Mouse (Mus musculus) CH12.LX (cell line): ENCODE measurements at regions not wholly inside any gene's neighbourhood (a gene's known extent, or its start where the extent isn't known, plus 50 kb on each side); places are given as distances from the start of the nearest gene placed in this dataset.
A peak's percentile ranks its signal among the peaks of the same experiment; 100 is the strongest.

Experiments
- DNase-seq: peaks from one replicate; pipeline ENCODE4 v3.0.0-alpha.2; 2013; ENCODE audit errors: extremely low read depth
- H3K27ac ChIP-seq: 2 replicates; pipeline ENCODE4 v1.5.1; 2012; ENCODE audit warnings: low read depth, mild to moderate bottlenecking, control low read depth, moderate library complexity; ENCODE audit not compliant: insufficient read depth
- H3K27me3 ChIP-seq: replicated peaks from 2 replicates; pipeline ENCODE3; 2012; ENCODE audit warnings: inconsistent platforms
- H3K36me3 ChIP-seq, 2 experiments: replicated peaks in 1 of 2; 2 replicates each; pipeline versions ENCODE3 to v1.6.1; 2012; ENCODE audit warnings: inconsistent platforms in 1 of 2, low read length in 1 of 2, mild to moderate bottlenecking in 1 of 2, mixed read lengths in 1 of 2, moderate library complexity in 1 of 2; ENCODE audit not compliant: control insufficient read depth in 1 of 2, insufficient read depth in 1 of 2
- H3K4me1 ChIP-seq, 2 experiments: 2 replicates each; pipeline ENCODE4 v1.6.1; 2012; ENCODE audit warnings: inconsistent platforms in 1 of 2, moderate library complexity in 1 of 2; ENCODE audit not compliant: insufficient read depth in 2 of 2, control insufficient read depth in 1 of 2
- H3K4me2 ChIP-seq: 2 replicates; pipeline ENCODE4 v1.6.1; 2012; ENCODE audit warnings: low read depth, mild to moderate bottlenecking, control low read depth; ENCODE audit not compliant: poor library complexity, insufficient read depth, severe bottlenecking
- H3K4me3 ChIP-seq, 3 experiments: fragments of 150-350 bp in 1 of 3; sonication (generic) in 1 of 3; replicated peaks in 1 of 3; 2 replicates each; pipeline versions ENCODE3 to v1.5.1; 2011 to 2012; ENCODE audit warnings: low read depth in 2 of 3, low read length in 2 of 3, mild to moderate bottlenecking in 2 of 3, moderate library complexity in 2 of 3, control low read depth in 1 of 3, improper control_type of control experiment in 1 of 3, inconsistent platforms in 1 of 3, mixed read lengths in 1 of 3; ENCODE audit not compliant: poor library complexity in 1 of 3
- H3K79me2 ChIP-seq: replicated peaks from 2 replicates; pipeline ENCODE4 v1.6.1; 2012; ENCODE audit warnings: mild to moderate bottlenecking, moderate library complexity; ENCODE audit not compliant: control insufficient read depth, poor library complexity, insufficient read depth, severe bottlenecking; ENCODE audit errors: extremely low read depth
- H3K9ac ChIP-seq: 2 replicates; pipeline ENCODE4 v1.6.1; 2012; ENCODE audit warnings: low read depth, mild to moderate bottlenecking, control low read depth, moderate library complexity; ENCODE audit not compliant: insufficient read depth
- H3K9me3 ChIP-seq: replicated peaks from 2 replicates; pipeline ENCODE3; 2012; ENCODE audit warnings: low read length, inconsistent platforms, mixed read lengths
- CHD2 ChIP-seq: IDR thresholded peaks from 2 replicates; pipeline ENCODE4 v1.6.1; 2011; ENCODE audit warnings: low read length, improper control_type of control experiment
- ELF1 ChIP-seq: IDR thresholded peaks from 2 replicates; pipeline ENCODE4 v1.6.1; 2014; ENCODE audit warnings: low read depth, mild to moderate bottlenecking, inconsistent platforms, low read length, improper control_type of control experiment
- GABPA ChIP-seq: IDR thresholded peaks from 2 replicates; pipeline ENCODE4 v1.6.1; 2012; ENCODE audit warnings: low read depth, low read length, improper control_type of control experiment, inconsistent platforms; ENCODE audit not compliant: insufficient replicate concordance
- IRF4 ChIP-seq: IDR thresholded peaks from 2 replicates; pipeline ENCODE4 v1.6.1; 2014; ENCODE audit warnings: low read depth, mild to moderate bottlenecking, inconsistent platforms, low read length, improper control_type of control experiment
- JUN ChIP-seq: IDR thresholded peaks from 2 replicates; pipeline ENCODE4 v1.6.1; 2011; ENCODE audit warnings: low read depth, mild to moderate bottlenecking, low read length, improper control_type of control experiment, moderate library complexity; ENCODE audit not compliant: insufficient read depth
- JUND ChIP-seq: conservative IDR thresholded peaks from 2 replicates; pipeline ENCODE4 v1.6.1; 2011; ENCODE audit warnings: low read depth, low read length, improper control_type of control experiment
- KAT2A ChIP-seq: IDR thresholded peaks from 2 replicates; pipeline ENCODE4 v1.6.1; 2012; ENCODE audit warnings: low read length, improper control_type of control experiment, inconsistent platforms; ENCODE audit not compliant: insufficient replicate concordance
- MAZ ChIP-seq: IDR thresholded peaks from 2 replicates; pipeline ENCODE4 v1.6.1; 2012; ENCODE audit warnings: low read depth, mild to moderate bottlenecking, inconsistent platforms, low read length, improper control_type of control experiment, moderate library complexity
- MEF2A ChIP-seq: IDR thresholded peaks from 2 replicates; pipeline ENCODE4 v1.6.1; 2014; ENCODE audit warnings: low read depth, mild to moderate bottlenecking, inconsistent platforms, low read length, improper control_type of control experiment, borderline replicate concordance
- NELFE ChIP-seq: IDR thresholded peaks from 2 replicates; pipeline ENCODE4 v1.6.1; 2011; ENCODE audit warnings: low read depth, low read length, improper control_type of control experiment
- RCOR1 ChIP-seq: conservative IDR thresholded peaks from 2 replicates; pipeline ENCODE4 v1.6.1; 2012; ENCODE audit warnings: low read depth, mild to moderate bottlenecking, inconsistent platforms, low read length, improper control_type of control experiment
- SIN3A ChIP-seq: IDR thresholded peaks from 2 replicates; pipeline ENCODE4 v1.6.1; 2012; ENCODE audit warnings: low read length, improper control_type of control experiment, inconsistent platforms
- TBP ChIP-seq: conservative IDR thresholded peaks from 2 replicates; pipeline ENCODE4 v1.6.1; 2011; ENCODE audit warnings: low read depth, low read length, improper control_type of control experiment
- USF1 ChIP-seq: IDR thresholded peaks from 2 replicates; pipeline ENCODE4 v1.6.1; 2014; ENCODE audit warnings: low read depth, mild to moderate bottlenecking, inconsistent platforms, low read length, improper control_type of control experiment
- USF2 ChIP-seq: conservative IDR thresholded peaks from 2 replicates; pipeline ENCODE4 v1.6.1; 2011; ENCODE audit warnings: low read depth, low read length, improper control_type of control experiment
- ZKSCAN1 ChIP-seq: IDR thresholded peaks from 2 replicates; pipeline ENCODE4 v1.6.1; 2012; ENCODE audit warnings: low read depth, inconsistent platforms, low read length, improper control_type of control experiment, borderline replicate concordance
- ZMIZ1 ChIP-seq: IDR thresholded peaks from 2 replicates; pipeline ENCODE4 v1.6.1; 2012; ENCODE audit warnings: low read depth, mild to moderate bottlenecking, inconsistent platforms, low read length, improper control_type of control experiment
- dilution Hi-C: fragments of 300-500 bp; cut with MboI; formaldehyde crosslinking; loops from 2 replicates; pipeline ENCODE4 v1.14.3; 2020; ENCODE audit warnings: low sequenced_read_pairs; ENCODE audit not compliant: extremely low pct_unique_long_range_greater_than_20kb, extremely low pct_ligation_motif_present
- in situ Hi-C: fragments of 300-500 bp; cut with MboI; formaldehyde crosslinking; loops from 3 replicates; pipeline ENCODE4 v1.14.3; 2019; ENCODE audit warnings: low sequenced_read_pairs, low pct_ligation_motif_present, low pct_unique_long_range_greater_than_20kb, mixed read lengths

- Histone ChIP-seq H3K9ac (no peak overlapping the region), H3K4me1 (no peaks in the 10 kb centered on the region), H3K4me2 (no peak overlapping the region), H3K79me2 (no peaks in the 10 kb centered on the region), H3K27ac (no peak overlapping the region), H3K36me3 (no peaks in the 10 kb centered on the region), H3K4me3 (no peak overlapping the region), H3K9me3 (peaks cover 58% of the 10 kb centered on the region), H3K27me3 (no peaks in the 10 kb centered on the region)
- dilution Hi-C loops (no loop called here), in situ Hi-C loops (no loop called here)
- DNase-seq, result no peak
- TF ChIP-seq NELFE (no peak), MEF2A (no peak), SIN3A (no peak), CHD2 (no peak), ZKSCAN1 (no peak), KAT2A (no peak), JUN (no peak), USF1 (no peak), ELF1 (no peak), GABPA (no peak), ZMIZ1 (no peak), IRF4 (no peak), USF2 (no peak), JUND (no peak), TBP (no peak), MAZ (no peak), RCOR1 (no peak)
These were observed 421.4 kb upstream of the Fam19a5 start for GRCm38 (mm10) chr15:87122656-87123055.

- no peak for DNase-seq
- Histone ChIP-seq H3K4me3 (peak overlapping the region in 1 of 3 experiments; percentile 5), H3K4me1 (no peaks in the 10 kb centered on the region), H3K27me3 (no peaks in the 10 kb centered on the region), H3K27ac (no peak overlapping the region), H3K79me2 (no peaks in the 10 kb centered on the region), H3K4me2 (no peak overlapping the region), H3K9ac (no peak overlapping the region), H3K9me3 (peaks cover 46% of the 10 kb centered on the region), H3K36me3 (no peaks in the 10 kb centered on the region)
- no peak for TF ChIP-seq MAZ
- dilution Hi-C loops, result no loop called here
- in situ Hi-C loops, result no loop called here
These were observed 418.5 kb upstream of the Fam19a5 start for GRCm38 (mm10) chr15:87125427-87126148.
